Mouse (Mus musculus): ENCODE results near the gene Fbxo6. TPM values are rescaled to one million over a fixed set of nuclear protein-coding genes. Genes with fewer than 3 reads are reported as not detected.

The Fbxo6 gene
- polyA plus RNA-seq, 2 experiments from 2014 or later, result 44.1 to 56.6 TPM

DNA sequence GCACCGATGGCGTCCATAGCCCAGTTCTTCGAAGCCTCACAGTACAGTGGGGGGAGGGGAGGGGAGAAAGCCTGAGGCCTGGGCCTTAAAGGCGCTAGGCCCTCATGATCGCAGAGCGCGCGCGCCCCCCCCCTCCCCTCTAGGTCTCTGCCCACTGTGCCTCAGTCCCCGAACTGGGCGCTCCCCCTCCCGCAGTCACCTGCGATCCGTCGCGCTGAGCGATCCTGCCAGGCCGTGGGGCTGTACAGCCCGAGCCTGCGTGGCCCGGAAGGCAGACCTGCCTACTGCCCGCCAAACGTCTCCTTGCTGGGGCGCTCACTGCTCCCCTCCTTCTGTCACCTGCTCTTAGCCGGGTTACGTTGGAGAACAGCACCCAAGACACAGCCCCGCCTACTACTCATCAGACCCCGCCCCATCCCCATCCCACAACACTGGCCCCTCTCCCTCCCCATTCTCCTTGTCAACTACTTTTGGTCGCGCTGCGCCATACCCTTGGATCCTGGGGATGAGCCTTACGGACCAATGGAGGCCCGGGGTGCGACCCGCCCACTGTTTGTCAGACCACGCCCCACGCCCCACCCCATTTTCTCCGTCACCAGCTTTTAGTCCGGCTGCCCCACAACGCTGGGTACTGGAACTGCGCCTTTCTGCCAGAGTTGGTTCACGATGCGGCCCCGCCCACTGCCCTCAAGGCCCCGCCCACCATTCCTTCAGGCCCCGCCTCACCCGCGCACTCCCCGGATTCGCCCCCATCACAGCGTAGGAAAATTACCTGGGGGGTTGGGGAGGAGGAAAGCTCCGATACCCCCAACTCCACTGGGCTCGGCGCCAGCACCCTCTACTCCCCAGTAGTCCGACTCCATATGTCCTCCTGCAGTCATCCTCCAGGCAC is 7.8 kb upstream of the Fbxo6 start:
- peak; percentile 75 for ATAC-seq

DNA sequence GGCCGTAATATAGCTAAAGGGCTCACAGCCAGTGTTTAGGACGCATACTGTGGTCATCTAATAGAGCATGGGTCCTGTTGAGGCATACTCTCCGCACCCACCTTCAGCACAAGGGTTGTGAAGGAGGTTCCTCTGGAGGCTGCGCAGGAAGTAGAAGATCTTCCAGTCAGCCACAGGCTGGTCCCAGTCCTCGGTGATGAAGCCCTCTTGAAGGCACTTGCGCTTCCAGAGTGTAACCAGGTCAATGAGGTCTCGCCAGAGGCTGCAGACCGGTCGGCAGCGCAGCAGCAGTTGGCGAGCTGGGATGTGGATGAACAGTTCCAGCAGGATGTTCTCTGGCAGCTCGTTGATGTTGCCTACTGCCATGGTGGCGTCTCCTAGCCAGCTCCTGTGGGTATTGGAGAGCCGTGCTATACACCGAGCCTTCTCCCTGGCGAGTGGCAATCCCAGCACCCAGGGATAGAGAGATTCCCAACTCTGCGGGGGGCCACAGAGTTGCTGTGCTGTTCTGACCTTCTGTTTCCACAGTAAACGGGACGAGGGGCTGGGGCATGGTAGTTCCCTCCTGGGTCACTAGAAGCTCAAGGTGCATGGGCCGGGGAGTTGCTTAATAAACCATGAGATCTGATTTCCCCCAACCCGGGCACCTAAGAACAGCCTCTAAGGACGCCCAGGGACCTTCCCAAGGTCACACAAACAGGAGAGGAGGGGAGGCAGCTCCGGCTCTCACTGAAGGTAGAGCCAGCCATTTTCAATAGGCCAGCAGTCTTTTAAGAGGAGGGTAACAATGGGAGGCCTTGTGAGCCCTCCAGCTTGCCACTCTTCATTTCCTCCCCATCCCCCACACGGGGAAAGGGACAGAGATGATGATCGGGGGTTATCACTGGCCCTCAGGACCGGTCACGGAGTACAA is 6.8 kb upstream of the Fbxo6 start:
- no peak for ATAC-seq

DNA sequence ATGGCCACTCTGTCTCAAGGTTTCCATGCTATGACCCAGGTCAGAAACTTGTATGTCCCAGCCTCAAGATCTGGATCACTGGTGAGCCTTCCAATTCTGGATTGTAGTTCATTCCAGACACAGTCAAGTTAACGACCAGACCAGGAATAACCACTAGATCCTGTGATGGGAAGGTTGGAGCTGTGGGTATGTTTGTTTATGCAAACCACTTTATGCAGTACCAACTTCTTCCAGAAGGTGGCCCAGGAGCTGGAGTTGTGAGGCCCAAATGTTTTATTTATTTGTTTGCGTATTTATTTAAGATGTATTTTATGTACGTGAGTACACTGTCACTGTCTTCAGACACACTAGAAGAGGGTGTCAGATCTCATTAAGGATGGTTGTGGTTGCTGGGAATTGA is 3.0 kb upstream of the Fbxo6 start:
- ATAC-seq, result no peak

DNA sequence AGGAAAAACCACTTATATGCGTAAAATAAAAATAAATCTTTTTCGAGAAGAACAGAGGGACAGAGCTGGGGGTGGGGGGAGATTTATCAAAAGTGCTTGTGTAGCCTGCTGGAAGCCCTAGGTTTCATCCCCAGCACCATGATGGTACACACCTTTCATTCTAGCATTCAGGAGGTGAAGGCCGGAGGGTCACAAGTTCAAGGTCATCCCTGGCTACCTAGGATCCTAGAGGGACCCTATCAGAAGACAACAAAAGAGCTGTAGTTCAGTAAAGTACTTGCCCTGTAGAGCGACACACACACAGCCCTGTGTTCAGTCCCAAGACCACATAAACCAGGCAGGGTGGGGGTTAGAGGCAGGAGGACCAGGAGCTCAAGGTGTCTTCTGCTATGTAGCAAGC is 2.1 kb upstream of the Fbxo6 start:
- no peak for ATAC-seq

DNA sequence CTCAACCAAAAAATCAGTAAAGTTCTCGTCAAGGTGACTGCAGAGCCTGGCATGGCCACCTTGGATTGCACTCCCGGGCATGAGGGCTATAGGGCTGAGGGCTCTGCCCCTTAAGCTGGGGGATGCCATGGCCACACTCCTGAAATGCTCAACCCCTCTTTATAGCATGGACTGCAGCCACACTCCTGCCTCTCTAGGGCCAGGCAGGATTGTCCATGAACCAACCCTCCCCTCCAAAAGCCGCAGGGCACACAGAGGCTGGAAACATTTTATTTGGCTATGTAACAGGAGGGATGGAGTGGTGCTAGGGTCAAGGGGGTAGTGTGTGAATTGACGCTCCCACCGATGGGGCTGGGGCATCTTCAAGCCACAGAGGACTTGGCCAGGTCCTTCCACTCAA is 607 bp upstream of the Fbxo6 start:
- no peak for ATAC-seq

DNA sequence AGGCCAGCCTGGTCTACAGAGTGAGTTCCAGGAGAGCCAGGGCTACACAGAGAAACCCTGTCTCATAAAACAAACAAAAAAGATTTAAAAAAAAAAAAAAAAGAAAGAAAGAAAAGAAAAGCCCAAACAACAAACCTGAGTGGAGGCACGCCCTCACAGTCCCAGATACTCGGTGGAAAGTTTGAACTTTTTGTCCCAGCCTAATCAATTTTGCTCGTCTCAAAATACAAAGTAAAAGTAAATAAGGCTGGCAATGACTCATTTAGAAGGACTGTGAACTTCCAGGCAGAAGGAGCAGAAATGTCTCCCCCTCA is 1.0 kb downstream of the Fbxo6 start:
- ATAC-seq, result peak; percentile 0

DNA sequence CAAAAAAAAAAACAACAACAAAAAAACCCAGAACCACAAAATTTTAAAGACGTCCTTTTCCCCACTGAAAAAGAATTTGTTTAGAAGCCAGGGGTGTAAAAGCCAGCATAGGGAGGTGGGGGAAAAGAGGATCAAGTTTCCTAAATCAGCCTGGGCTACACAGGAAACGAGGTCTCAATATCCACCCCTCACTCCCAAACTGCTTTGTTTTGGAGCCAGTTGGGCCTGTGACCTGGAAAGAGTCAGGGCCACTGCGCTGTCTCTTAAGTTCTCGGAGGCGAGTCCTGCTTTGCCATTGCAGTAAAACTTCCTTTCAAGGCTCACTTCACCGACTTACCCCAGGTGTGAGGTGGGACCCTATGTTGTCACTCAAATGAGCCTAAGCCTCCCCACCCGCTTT is 1.7 kb downstream of the Fbxo6 start:
- ATAC-seq, result no peak

DNA sequence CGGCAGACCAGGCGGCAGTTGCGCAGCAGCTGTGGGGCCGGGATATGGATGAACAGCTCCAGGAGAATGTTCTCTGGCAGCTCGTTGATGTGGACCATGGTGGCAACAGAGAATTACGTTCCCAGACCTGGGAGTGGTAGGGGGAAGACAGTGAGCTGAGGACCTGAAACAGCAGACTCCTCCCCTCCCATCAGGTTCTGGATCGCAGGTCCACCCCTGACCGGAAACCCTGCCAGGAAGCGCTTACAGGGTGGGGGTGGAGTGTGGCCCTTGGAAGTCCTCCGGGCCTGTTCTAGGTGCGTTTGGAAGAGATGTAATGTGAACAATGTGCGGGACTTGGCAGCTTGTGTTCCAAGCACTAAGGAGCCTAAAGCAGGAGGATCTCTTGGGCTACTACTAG is 2.4 kb downstream of the Fbxo6 start:
- ATAC-seq, result no peak

DNA sequence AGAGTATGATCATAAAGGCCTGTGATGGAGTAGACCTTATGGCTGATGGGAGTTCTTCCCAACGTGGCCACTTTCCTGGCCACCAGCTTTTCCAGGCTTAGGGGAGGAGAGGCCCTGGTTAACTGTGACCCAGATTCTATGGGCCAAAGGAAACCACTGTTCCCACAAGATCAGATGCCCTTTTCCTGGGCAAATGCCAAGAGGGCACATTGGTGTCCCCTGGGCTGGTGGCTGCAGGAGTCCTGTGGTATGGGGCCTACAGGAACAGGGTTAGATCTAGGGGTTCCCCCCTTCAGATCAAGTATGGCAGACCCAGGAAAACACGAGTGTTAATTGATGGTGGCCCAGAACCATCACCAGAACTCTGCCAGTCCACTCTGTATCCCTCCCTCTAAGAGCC is 4.2 kb downstream of the Fbxo6 start:
- no peak for ATAC-seq

DNA sequence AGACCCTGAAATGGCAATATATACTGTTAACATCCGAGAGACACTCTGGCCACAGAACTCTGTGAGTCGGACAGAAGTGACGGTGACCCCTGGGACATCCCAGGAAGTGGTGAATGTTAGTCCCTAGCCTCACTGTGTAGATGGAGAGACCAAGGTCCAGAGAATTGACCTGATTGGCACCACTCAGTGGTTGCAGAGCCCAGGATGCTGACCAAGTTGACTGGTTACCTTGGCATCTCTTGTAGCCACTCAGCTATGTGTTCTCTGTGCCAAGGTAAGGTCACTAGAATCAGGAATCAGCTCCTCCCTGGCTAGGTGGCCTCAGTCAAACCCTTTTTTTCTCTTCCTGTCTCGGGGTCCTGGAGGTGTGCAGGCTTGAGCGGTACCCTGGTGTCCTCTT is 8.2 kb downstream of the Fbxo6 start:
- ATAC-seq, result no peak

DNA sequence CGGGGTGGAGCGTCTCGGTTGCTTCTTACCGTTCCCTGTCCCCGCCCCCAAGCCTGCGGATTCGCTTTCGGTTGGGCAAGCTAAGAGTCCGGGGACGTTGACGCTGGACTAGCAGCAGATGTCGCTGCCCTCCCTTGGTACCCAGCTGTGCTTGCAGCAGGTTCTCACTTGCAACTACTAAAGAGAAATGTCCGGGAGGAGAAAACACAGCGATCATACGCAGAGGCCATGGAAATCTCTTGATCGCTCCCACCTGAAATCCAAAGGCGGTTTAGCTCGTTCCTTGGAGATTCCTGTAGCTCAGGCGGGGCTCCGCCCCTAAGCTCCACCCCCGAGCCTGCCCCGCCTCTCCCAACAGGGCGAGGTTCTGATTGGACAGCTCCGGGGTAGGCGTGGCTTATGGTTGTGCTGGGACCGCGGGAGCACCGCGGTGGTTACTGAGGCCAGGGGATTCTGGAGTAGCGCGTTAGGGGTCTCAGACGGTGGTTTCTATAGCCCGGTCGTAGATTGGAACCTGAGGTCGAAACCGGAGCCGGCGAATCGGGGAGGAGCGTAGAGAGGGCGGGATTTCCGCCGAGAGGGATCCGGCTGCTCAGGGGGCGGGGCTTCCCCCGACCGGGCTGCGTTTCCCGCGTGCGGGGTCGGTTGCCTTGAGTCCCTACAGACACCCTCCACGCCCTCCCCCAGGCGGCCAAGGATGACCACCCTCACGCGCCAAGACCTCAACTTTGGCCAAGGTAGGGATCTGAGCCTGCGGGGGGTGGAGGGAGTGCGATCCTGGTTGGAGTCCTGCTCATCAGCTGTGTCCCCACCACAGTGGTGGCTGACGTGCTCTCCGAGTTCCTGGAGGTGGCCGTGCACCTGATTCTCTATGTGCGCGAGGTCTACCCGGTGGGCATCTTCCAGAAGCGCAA is 11.6 kb downstream of the Fbxo6 start:
- peak; percentile 89 for ATAC-seq

DNA sequence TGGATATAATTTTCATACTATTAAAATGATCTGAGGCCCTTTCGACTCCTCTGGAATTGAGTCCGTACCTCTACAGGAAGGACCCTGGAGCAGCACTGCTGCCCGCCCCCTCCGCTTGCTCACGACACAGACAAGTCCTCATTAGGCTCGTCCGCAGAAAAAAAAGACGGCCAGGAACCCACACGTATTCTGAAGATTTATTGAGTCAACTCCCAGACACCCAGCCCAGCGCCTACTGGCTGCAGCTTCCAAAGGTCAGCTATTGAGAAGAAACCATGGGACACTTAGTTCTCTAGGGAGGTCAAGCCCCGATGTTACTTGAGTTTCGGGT is 12.2 kb downstream of the Fbxo6 start:
- peak; percentile 42 for ATAC-seq

DNA sequence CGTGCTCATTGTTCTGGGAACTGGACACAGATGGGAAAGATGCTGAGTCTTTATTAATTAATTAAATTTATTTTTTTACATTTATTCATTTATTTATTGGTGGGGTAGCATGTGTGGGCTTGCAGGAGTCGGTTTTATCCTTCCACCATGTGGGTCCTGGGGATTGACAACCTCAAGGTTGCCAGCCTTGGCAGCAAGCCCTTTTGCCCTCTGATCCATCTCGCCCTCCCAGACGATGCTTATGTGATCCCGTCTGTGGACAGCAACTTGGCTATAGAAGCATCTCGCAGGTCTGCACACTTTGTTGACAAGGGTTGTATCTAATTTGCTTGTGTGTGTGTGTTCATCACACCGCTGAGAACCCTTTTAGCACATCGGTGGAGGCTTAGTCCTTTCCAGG is 14.4 kb downstream of the Fbxo6 start:
- ATAC-seq, result no peak

DNA sequence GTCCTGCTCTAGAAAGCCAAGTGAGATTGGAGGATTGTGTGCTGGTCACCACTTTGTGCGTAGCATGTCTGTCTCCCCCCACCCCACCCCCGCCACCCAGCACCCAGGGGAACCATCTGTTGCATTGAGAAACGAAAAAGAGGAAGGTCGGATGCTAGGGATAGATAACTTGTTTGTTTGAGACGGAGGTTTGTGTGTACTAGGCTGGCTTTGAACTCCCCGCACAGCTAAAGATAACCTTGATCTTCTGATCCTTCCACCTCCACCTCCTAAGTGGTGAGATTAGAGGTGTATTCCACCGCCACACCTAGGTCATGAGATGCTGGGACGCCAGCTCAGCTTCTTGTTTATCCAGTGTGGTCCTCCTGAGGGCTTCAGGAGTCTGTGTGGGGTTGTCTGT is 17.0 kb downstream of the Fbxo6 start:
- no peak for ATAC-seq

DNA sequence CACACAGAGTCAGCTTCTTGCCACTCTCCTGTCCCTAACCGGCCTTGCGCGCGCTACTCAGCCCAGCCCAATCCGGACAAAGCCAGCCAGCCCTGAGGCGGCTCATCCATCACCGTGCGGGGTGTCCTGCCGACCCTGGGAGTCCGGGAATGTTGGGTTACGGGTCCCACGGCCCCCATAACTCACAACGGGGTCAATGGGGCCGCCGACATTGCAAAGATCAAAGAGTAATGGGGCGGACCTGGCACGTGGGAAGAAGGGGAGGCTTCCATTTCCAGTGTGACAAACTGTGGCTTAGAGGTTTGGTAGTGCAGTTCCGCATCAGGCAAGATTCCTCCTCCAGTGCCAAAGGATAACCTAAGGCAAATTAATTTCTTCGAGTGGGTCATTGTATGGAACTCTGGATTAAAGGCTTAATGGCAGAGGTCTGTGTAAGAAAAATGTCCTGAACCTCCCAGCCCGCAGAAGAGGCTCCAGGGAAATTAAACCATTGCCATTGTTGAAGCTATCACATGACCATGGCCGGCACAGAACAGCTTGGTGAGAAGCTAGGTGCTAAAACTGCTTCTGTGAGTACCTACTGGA is 20.4 kb downstream of the Fbxo6 start:
- ATAC-seq, result no peak

DNA sequence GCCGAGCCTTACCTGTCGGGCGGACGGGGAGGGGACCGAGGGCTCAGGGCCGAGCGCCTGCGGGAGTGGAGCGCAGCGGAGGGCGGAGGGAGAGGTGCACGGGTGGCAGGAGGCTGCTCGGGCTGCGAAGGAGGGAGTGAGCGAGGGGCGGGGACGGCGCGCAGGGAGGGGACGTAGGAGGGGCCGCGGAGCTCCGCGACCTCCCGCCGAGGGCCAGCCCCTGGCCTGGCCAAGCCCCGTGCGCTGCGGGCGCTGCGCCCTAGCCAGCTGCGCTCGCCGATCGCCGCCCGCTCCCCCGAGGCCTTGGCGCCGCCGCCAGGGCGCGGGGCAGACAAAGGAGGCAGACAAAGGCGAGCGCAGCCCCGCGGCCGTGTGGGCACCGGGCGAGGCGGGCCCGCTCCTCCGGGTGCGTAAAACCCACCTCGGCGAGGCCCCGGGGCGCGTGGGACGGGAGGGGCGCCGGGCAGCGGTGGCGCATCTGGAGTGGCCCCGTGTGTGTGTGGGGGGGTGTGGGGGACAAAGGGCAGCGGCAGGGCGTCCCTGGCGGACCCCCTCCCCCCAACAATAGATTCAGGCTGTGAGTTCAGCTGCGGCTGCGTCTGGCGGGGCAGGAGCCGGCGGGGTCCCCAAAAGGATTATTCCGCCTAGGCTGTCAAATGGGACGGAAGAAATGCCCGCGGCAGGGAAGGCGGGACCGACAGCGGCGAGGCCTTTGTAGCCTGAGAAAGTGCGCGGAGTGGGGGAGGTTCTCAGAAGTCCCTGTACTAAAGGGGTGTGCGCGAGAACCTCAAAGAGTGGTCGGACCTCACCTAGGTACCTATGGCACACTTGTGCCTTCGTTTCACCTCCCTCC is 21.2 kb downstream of the Fbxo6 start, which contains the start of gene Draxin:
Draxin (minus strand) TSS at position 138 of the 853 bp plus-strand sequence.
- no peak for ATAC-seq

DNA sequence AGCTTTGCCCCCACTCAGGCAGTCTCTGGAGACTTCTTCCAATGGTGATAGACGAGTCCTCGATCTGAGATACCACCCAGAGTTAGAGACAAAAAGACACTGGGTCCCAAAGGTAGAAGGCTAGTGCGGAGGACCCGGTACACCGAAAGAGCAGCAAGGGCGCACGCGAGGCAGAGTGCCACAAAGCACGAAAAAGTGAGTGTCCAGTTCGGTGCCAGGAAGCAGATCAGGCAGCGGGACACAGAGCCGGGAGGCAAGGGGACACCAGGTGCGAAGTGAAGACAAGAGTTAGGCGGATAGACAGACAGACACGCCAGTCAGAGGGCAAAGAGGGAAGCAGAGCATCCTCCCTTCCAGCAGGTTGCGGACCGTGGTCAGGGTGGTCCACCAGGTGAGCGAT is 21.8 kb downstream of the Fbxo6 start, which contains the start of gene Mad2l2:
Mad2l2 (plus strand) TSS at position 252 of the 400 bp plus-strand sequence.
- no peak for ATAC-seq

DNA sequence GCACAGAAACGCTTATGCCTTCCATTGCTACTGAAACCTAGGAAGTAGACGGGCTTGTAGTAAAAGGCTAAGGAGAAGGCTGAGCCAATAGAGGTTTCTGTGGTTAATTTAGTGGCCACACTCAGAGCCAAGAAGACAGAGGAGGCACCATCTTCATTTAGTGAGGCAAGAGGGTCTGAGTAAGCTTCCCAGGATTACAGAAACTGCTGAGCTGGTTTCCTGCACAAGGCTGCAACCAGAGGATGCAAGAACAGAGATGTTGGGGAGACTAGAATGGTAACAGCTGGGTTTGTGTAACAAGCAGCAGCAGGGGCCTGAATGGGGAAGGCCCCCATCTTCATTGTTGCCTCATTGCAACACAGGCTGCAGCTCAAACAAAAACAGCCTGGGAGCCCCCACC is 23.3 kb downstream of the Fbxo6 start:
- no peak for ATAC-seq

DNA sequence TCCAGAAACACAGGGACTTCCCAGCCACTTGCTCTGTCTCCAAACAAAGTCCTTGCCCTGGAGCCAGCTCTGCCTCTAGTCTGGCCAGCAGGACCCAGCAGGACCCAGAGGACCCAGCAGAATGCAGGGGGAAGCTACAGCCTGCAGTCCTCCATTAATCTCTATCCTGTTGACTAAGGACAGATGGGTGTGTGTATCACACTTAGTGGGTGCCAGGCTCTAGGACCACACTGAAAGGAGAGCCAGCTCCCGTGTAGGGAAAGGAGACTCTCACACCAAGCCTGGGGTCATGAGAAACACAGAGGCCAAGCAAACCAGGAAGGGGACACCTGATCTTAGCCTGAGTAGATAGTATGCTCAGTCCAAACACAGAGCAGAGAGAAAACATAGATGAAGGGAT is 23.7 kb downstream of the Fbxo6 start:
- ATAC-seq, result no peak

DNA sequence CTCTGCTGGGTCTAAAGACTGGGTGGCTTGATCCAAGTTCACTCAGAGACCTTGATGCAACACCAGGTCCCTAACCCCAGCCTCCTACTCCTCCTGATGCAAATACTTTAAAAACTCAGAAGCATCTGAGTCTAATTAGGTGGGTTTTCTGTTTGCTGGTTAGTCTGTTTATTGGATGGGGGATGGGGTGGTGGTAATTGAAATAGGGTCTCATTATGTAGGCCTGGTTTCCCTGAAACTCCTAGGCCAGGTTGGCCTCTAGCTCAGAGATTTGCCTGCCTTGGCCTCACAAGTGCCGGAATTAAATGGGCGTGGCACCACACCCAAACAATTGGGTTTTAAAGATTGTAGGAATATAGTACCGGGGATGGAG is 29.3 kb downstream of the Fbxo6 start:
- ATAC-seq, result no peak

DNA sequence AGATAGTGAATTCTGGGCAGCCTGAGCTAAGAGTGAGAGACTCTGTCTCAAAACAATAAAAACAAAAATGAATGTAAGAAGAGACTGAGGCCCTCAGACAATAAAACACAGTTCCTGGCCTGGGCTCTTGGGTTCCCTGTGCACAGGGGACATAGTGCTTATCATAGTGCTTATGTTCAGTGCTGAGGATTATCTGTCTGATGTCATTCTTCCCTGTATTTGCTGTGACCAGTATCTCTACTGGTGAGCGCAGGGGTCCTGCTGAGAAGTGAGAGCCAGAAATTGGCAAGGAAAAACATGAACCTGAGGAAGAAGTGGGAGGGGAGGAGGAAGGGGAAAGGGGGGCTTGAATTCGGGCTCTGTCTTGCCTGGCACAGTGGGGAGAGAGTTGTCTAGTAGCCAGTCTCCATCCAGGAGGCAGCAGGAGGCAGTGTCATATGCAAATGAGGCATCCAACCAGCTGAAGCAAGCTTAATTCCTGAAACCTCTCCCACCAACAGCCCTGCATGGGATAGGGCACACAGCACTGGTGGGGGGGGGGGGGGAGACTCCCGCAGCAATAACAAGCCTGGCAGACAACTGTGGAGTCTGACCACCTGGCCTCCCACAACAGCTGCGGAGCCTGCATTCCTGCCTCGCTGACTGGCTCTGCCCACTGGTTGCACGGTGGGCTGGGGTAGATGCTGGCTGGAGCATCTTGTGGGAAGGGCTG is 29.8 kb downstream of the Fbxo6 start:
- ATAC-seq, result no peak

All from CD4-positive, CD25-positive, alpha-beta regulatory T cell, adult 4 months (primary cell).